Mouse (Mus musculus): ENCODE measurements around the gene Senp8.

GRCm38 (mm10) chr9:59695451-59695813 is 55.1 kb downstream of the Senp8 start:
- TF ChIP-seq CTCF (IDR thresholded peaks at IDR 0.05; ENCODE audit: low read depth) (no peak), EP300 (IDR thresholded peaks at IDR 0.05; ENCODE audit: low read depth) (no peak)

All from liver, embryonic 14.5 days (tissue).